ENCODE assay signal across 15 mouse cellular contexts in genomic region chr2:155103607-155104006, GRCm38 (mm10). TPM values are rescaled to one million over a fixed set of nuclear protein-coding genes. Genes with fewer than 3 reads are reported as not detected.
A peak's percentile ranks its signal among the peaks of the same experiment; 100 is the strongest.
DNase-seq lines count a peak whose midpoint lies in the region; ATAC-seq and TF ChIP-seq lines count a peak whose summit lies in the region.
"Had no signal": no experiment of that assay in that cellular context is flagged by ENCODE, and none has a peak within 500 bp of the region (broad histone marks: within the 10 kb centered on the region; RNA-seq: fewer than 3 reads in every experiment).

No protein-coding gene starts in this region.

- no peak for TF ChIP-seq EP300 in liver, embryonic 14.5 days (IDR thresholded peaks at IDR 0.05; ENCODE audit: low read depth)

- DNase-seq in left cerebral cortex, postnatal 4 days = peak; percentile 29
- DNase-seq in left cerebral cortex, adult 18-20 months (ENCODE audit: low spot score in 2 of 2) = no peak
- peak; percentile 39 for DNase-seq in cerebellum, adult 9-10 months
- DNase-seq in liver, embryonic 14.5 days (ENCODE audit: low read depth in 3 of 3, low spot score in 3 of 3) = no peak
- peak; percentile 39 for DNase-seq in retina, embryonic 14.5 days (ENCODE audit: low spot score)
- DNase-seq in thymus, postnatal 0 days (ENCODE audit: low spot score) = no peak
- no peak for DNase-seq in layer of hippocampus, postnatal 14 days (ENCODE audit: low spot score in 2 of 2)
- no peak for DNase-seq in heart, postnatal 4 days
- DNase-seq: layer of hippocampus, adult 9-11 months; thymus, postnatal 4 days had no signal

- no peaks in the 10 kb centered on the region for H3K9me3 ChIP-seq in liver, embryonic 14.5 days (ENCODE audit: control insufficient read depth, low read length)
- H3K9me3 ChIP-seq: forebrain, embryonic 10.5 days; hindbrain, embryonic 12.5 days; stomach, embryonic 15.5 days had no signal

- no peak for TF ChIP-seq CTCF in liver, embryonic 14.5 days (IDR thresholded peaks at IDR 0.05; ENCODE audit: low read depth)

- peak; percentile 52; the same call in 1 of the 2 replicates for ATAC-seq in liver, embryonic 14.5 days (ENCODE audit: insufficient read depth)
- ATAC-seq: lung, postnatal 0 days had no signal

- no peaks in the 10 kb centered on the region for H3K27me3 ChIP-seq in liver, embryonic 14.5 days (ENCODE audit: control insufficient read depth, insufficient read depth, low read length)
- H3K27me3 ChIP-seq: hindbrain, embryonic 12.5 days; stomach, embryonic 15.5 days had no signal

- H3K9ac ChIP-seq in liver, embryonic 14.5 days (replicated peaks) = no peak overlapping the region; the same call in 1 of the 2 replicates
- H3K9ac ChIP-seq: hindbrain, embryonic 12.5 days; stomach, embryonic 15.5 days had no signal

- intact Hi-C loops in left cerebral cortex, postnatal 4 days (cut with DNase I) = no loop called here

- H3K27ac ChIP-seq in liver, embryonic 14.5 days = no peak overlapping the region
- H3K27ac ChIP-seq: forebrain, embryonic 10.5 days; hindbrain, embryonic 12.5 days; stomach, embryonic 15.5 days had no signal

- no peak overlapping the region for H3K4me3 ChIP-seq in liver, embryonic 14.5 days (ENCODE audit: insufficient read depth in 1 of 2, low read depth in 2 of 2, low read length in 2 of 2)
- H3K4me3 ChIP-seq: forebrain, embryonic 10.5 days; hindbrain, embryonic 12.5 days; stomach, embryonic 15.5 days had no signal

- H3K4me1 ChIP-seq in liver, embryonic 14.5 days (replicated peaks; ENCODE audit: control insufficient read depth in 2 of 2, insufficient read depth in 2 of 2, low read length in 1 of 2) = peaks cover 0 to 5% of the 10 kb centered on the region in 2 experiments; a peak in 1 of 4 replicates
- H3K4me1 ChIP-seq: hindbrain, embryonic 12.5 days; stomach, embryonic 15.5 days had no signal

- no peaks in the 10 kb centered on the region for H3K36me3 ChIP-seq in liver, embryonic 14.5 days (replicated peaks; ENCODE audit: control insufficient read depth, insufficient read depth, low read depth)
- H3K36me3 ChIP-seq: forebrain, embryonic 10.5 days; hindbrain, embryonic 12.5 days; stomach, embryonic 15.5 days had no signal

- WGBS in liver, embryonic 14.5 days (ENCODE audit: insufficient replicate concordance) = 50% methylated on average over 6 of the region's 6 CpGs

- H3K4me2 ChIP-seq in liver, embryonic 14.5 days (ENCODE audit: low read depth) = no peak overlapping the region
- H3K4me2 ChIP-seq: heart, embryonic 11.5 days; hindbrain, embryonic 12.5 days; stomach, embryonic 15.5 days had no signal

RNA-seq across cellular contexts. Expression of gene Ahcy, which starts 29.3 kb away (rescaled TPM):
- 10 to 100 TPM; 22.0 to 23.0 TPM for total RNA-seq in left cerebral cortex, postnatal 4 days (2021)
- total RNA-seq in left cerebral cortex, adult 18-20 months (2021) = 10 to 100 TPM; 13.8 to 17.2 TPM
- 88.4 and 89.4 TPM in 2 replicates for polyA plus RNA-seq in liver, embryonic 14.5 days (2012; rRNA removed)
- polyA plus RNA-seq in liver, embryonic 14.5 days (2014; fragmentation: Nextera tagmentation; extraction: Ambion mirVana) = 61.3 and 65.7 TPM in 2 replicates
- polyA plus RNA-seq in thymus, postnatal 0 days (2015; fragmentation: Nextera tagmentation; extraction: Ambion mirVana) = 50.9 and 53.8 TPM in 2 replicates
- 10 to 100 TPM; 12.2 to 13.0 TPM for total RNA-seq in layer of hippocampus, postnatal 14 days (2021)
- total RNA-seq in heart, postnatal 4 days (2021) = 10 to 100 TPM; 19.7 to 22.6 TPM

RNA-seq across cellular contexts. Expression of gene Itch, which starts 29.7 kb away (rescaled TPM):
- total RNA-seq in left cerebral cortex, postnatal 4 days (2021) = 10 to 100 TPM; 39.0 to 43.4 TPM
- total RNA-seq in left cerebral cortex, adult 18-20 months (2021) = 10 to 100 TPM; 55.8 to 57.6 TPM
- 4.7 and 6.0 TPM in 2 replicates for polyA plus RNA-seq in liver, embryonic 14.5 days (2012; rRNA removed)
- 14.2 and 14.4 TPM in 2 replicates for polyA plus RNA-seq in liver, embryonic 14.5 days (2014; fragmentation: Nextera tagmentation; extraction: Ambion mirVana)
- 30.8 and 36.7 TPM in 2 replicates for polyA plus RNA-seq in thymus, postnatal 0 days (2015; fragmentation: Nextera tagmentation; extraction: Ambion mirVana)
- total RNA-seq in layer of hippocampus, postnatal 14 days (2021) = 10 to 100 TPM; 44.8 to 45.6 TPM
- total RNA-seq in heart, postnatal 4 days (2021) = 10 to 100 TPM; 36.5 to 38.0 TPM

Comparison
In these comparisons a context has a peak if more than half of its experiments do, and no peak if none do; other contexts are left out.
1. DNase-seq: peak in left cerebral cortex, postnatal 4 days (single experiment), cerebellum, adult 9-10 months (single experiment) and retina, embryonic 14.5 days (single experiment); none in left cerebral cortex, adult 18-20 months (0 of 2), liver, embryonic 14.5 days (0 of 3), thymus, postnatal 0 days (single experiment), layer of hippocampus, postnatal 14 days (0 of 2) and heart, postnatal 4 days (single experiment).